Mouse (Mus musculus): ENCODE data around the gene Pde9a. TPM values are rescaled to one million over a fixed set of nuclear protein-coding genes. Genes with fewer than 3 reads are reported as not detected.

Pde9a gene
- polyA plus RNA-seq, 1 experiment: 0.14 TPM

- H3K36me3 ChIP-seq (ENCODE audit: control insufficient read depth, insufficient read depth): no peaks in the 10 kb centered on the region
- no peak overlapping the region for H3ac ChIP-seq (ENCODE audit: control insufficient read depth, insufficient read length)
- no peak overlapping the region for H3K4me2 ChIP-seq (ENCODE audit: low read depth)
- TF ChIP-seq MAX (IDR thresholded peaks at IDR 0.05; ENCODE audit: low read depth) (no peak), MYOG (IDR thresholded peaks at IDR 0.05; ENCODE audit: control insufficient read depth in 1 of 3, insufficient read depth in 1 of 3, insufficient read length in 2 of 3, low read depth in 2 of 3) (no peak), SRF (IDR thresholded peaks at IDR 0.05; ENCODE audit: control insufficient read depth, insufficient read length, low read depth) (no peak), POLR2A (IDR thresholded peaks at IDR 0.05; ENCODE audit: insufficient read length, low read depth) (no peak), POLR2AphosphoS2 (IDR thresholded peaks at IDR 0.05; ENCODE audit: insufficient read length, low read depth) (no peak), CEBPB (IDR thresholded peaks at IDR 0.05; ENCODE audit: insufficient read depth, poor library complexity, severe bottlenecking) (no peak), TCF12 (IDR thresholded peaks at IDR 0.05; ENCODE audit: insufficient read depth, poor library complexity, severe bottlenecking) (no peak), TCF3 (IDR thresholded peaks at IDR 0.05; ENCODE audit: insufficient read length, low read depth) (no peak), MYOD1 (IDR thresholded peaks at IDR 0.05; ENCODE audit: control insufficient read depth in 1 of 3, insufficient read length in 2 of 3, low read depth in 2 of 3) (no peak), E2F4 (IDR thresholded peaks at IDR 0.05; ENCODE audit: insufficient read depth) (no peak), REST (IDR thresholded peaks at IDR 0.05; ENCODE audit: insufficient read depth, insufficient read length) (no peak), USF1 (IDR thresholded peaks at IDR 0.05; ENCODE audit: low read depth) (no peak)
- H3K27me3 ChIP-seq (ENCODE audit: control insufficient read depth, insufficient read depth, insufficient read length): peaks cover 25% of the 10 kb centered on the region
- H3K79me2 ChIP-seq (ENCODE audit: control insufficient read depth, insufficient read depth): no peaks in the 10 kb centered on the region
- H3K4me3 ChIP-seq: no peak overlapping the region
Observed at GRCm38 (mm10) chr17:31479108-31479844, 93.3 kb downstream of the Pde9a start.

DNA sequence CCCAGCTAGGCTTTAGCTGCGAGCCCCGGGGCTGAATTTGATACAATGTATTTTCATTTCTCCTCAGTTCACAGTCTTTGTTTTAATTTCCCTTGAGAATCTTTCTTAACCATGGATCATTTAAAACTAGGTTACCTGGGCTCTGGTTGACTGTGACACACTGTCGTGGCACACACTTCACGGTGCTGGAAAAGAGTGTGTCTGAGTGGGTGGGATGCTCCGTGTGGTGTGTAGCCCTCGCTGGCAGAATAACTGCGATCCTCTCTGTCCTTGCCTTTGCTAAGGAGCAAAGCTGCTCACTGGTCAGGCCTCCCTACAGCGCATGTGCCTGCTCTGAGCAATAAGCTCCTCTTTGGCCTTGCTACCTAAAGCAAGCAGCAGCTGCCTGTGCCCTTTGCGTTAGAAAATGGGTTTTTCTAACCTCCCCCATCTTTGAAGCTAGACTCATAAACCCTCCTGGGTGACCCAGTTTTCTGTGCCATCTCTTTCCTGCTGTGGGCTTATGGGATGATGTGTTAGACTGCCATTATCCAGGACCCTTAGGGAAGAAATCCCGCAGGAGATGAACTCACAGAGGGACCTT is 100.7 kb downstream of the Pde9a start:
- Histone ChIP-seq H3K4me3 (no peak overlapping the region), H3K4me2 (ENCODE audit: low read depth) (no peak overlapping the region), H3K79me2 (ENCODE audit: control insufficient read depth, insufficient read depth) (no peaks in the 10 kb centered on the region), H3K27me3 (ENCODE audit: control insufficient read depth, insufficient read depth, insufficient read length) (peaks cover 22% of the 10 kb centered on the region), H3ac (ENCODE audit: control insufficient read depth, insufficient read length) (no peak overlapping the region), H3K36me3 (ENCODE audit: control insufficient read depth, insufficient read depth) (no peaks in the 10 kb centered on the region)
- TF ChIP-seq TCF12 (IDR thresholded peaks at IDR 0.05; ENCODE audit: insufficient read depth, poor library complexity, severe bottlenecking) (no peak), CEBPB (IDR thresholded peaks at IDR 0.05; ENCODE audit: insufficient read depth, poor library complexity, severe bottlenecking) (no peak), TCF3 (IDR thresholded peaks at IDR 0.05; ENCODE audit: insufficient read length, low read depth) (no peak), POLR2AphosphoS2 (IDR thresholded peaks at IDR 0.05; ENCODE audit: insufficient read length, low read depth) (no peak), POLR2A (IDR thresholded peaks at IDR 0.05; ENCODE audit: insufficient read length, low read depth) (no peak), REST (IDR thresholded peaks at IDR 0.05; ENCODE audit: insufficient read depth, insufficient read length) (no peak), E2F4 (IDR thresholded peaks at IDR 0.05; ENCODE audit: insufficient read depth) (no peak), SRF (IDR thresholded peaks at IDR 0.05; ENCODE audit: control insufficient read depth, insufficient read length, low read depth) (no peak), USF1 (IDR thresholded peaks at IDR 0.05; ENCODE audit: low read depth) (no peak), MYOD1 (IDR thresholded peaks at IDR 0.05; ENCODE audit: control insufficient read depth in 1 of 3, insufficient read length in 2 of 3, low read depth in 2 of 3) (no peak), MYOG (IDR thresholded peaks at IDR 0.05; ENCODE audit: control insufficient read depth in 1 of 3, insufficient read depth in 1 of 3, insufficient read length in 2 of 3, low read depth in 2 of 3) (no peak), MAX (IDR thresholded peaks at IDR 0.05; ENCODE audit: low read depth) (no peak)

GRCm38 (mm10) chr17:31487433-31488060 is 101.5 kb downstream of the Pde9a start:
- Histone ChIP-seq H3K4me2 (ENCODE audit: low read depth) (no peak overlapping the region), H3K27me3 (ENCODE audit: control insufficient read depth, insufficient read depth, insufficient read length) (peaks cover 22% of the 10 kb centered on the region), H3K4me3 (no peak overlapping the region), H3ac (ENCODE audit: control insufficient read depth, insufficient read length) (no peak overlapping the region), H3K79me2 (ENCODE audit: control insufficient read depth, insufficient read depth) (no peaks in the 10 kb centered on the region), H3K36me3 (ENCODE audit: control insufficient read depth, insufficient read depth) (no peaks in the 10 kb centered on the region)
- TF ChIP-seq CEBPB (IDR thresholded peaks at IDR 0.05; ENCODE audit: insufficient read depth, poor library complexity, severe bottlenecking): no peak
- no peak for TF ChIP-seq TCF12 (IDR thresholded peaks at IDR 0.05; ENCODE audit: insufficient read depth, poor library complexity, severe bottlenecking)
- TF ChIP-seq SRF (IDR thresholded peaks at IDR 0.05; ENCODE audit: control insufficient read depth, insufficient read length, low read depth): no peak
- TF ChIP-seq REST (IDR thresholded peaks at IDR 0.05; ENCODE audit: insufficient read depth, insufficient read length): no peak
- no peak for TF ChIP-seq E2F4 (IDR thresholded peaks at IDR 0.05; ENCODE audit: insufficient read depth)
- no peak for TF ChIP-seq MYOG (IDR thresholded peaks at IDR 0.05; ENCODE audit: control insufficient read depth in 1 of 3, insufficient read depth in 1 of 3, insufficient read length in 2 of 3, low read depth in 2 of 3)
- no peak for TF ChIP-seq POLR2AphosphoS2 (IDR thresholded peaks at IDR 0.05; ENCODE audit: insufficient read length, low read depth)
- TF ChIP-seq TCF3 (IDR thresholded peaks at IDR 0.05; ENCODE audit: insufficient read length, low read depth): no peak
- no peak for TF ChIP-seq MAX (IDR thresholded peaks at IDR 0.05; ENCODE audit: low read depth)
- no peak for TF ChIP-seq POLR2A (IDR thresholded peaks at IDR 0.05; ENCODE audit: insufficient read length, low read depth)
- no peak for TF ChIP-seq MYOD1 (IDR thresholded peaks at IDR 0.05; ENCODE audit: control insufficient read depth in 1 of 3, insufficient read length in 2 of 3, low read depth in 2 of 3)
- no peak for TF ChIP-seq USF1 (IDR thresholded peaks at IDR 0.05; ENCODE audit: low read depth)

DNA sequence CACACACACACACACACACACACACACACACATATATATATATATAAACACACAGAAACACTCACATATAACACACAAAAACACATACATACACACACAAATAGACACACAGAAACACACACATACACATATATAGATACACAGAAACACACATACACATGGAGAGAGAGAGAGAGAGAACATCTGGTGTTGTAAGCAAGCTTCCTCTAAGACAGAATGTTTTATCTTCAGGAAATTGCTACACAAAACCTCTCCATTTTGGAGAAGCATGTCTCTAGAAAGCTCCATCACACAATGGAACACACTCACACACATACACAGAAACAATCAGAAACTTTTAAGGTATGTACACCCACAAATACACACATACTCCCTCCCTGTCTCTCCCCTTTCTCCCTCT is 105.3 kb downstream of the Pde9a start:
- peaks cover 22% of the 10 kb centered on the region for H3K27me3 ChIP-seq (ENCODE audit: control insufficient read depth, insufficient read depth, insufficient read length)
- H3K36me3 ChIP-seq (ENCODE audit: control insufficient read depth, insufficient read depth): peaks cover 8% of the 10 kb centered on the region
- no peak overlapping the region for H3K4me3 ChIP-seq
- H3K4me2 ChIP-seq (ENCODE audit: low read depth): no peak overlapping the region
- no peaks in the 10 kb centered on the region for H3K79me2 ChIP-seq (ENCODE audit: control insufficient read depth, insufficient read depth)
- TF ChIP-seq POLR2AphosphoS2 (IDR thresholded peaks at IDR 0.05; ENCODE audit: insufficient read length, low read depth) (no peak), TCF3 (IDR thresholded peaks at IDR 0.05; ENCODE audit: insufficient read length, low read depth) (no peak), CEBPB (IDR thresholded peaks at IDR 0.05; ENCODE audit: insufficient read depth, poor library complexity, severe bottlenecking) (no peak), MAX (IDR thresholded peaks at IDR 0.05; ENCODE audit: low read depth) (no peak), TCF12 (IDR thresholded peaks at IDR 0.05; ENCODE audit: insufficient read depth, poor library complexity, severe bottlenecking) (no peak), REST (IDR thresholded peaks at IDR 0.05; ENCODE audit: insufficient read depth, insufficient read length) (no peak), E2F4 (IDR thresholded peaks at IDR 0.05; ENCODE audit: insufficient read depth) (no peak), MYOG (IDR thresholded peaks at IDR 0.05; ENCODE audit: control insufficient read depth in 1 of 3, insufficient read depth in 1 of 3, insufficient read length in 2 of 3, low read depth in 2 of 3) (no peak), POLR2A (IDR thresholded peaks at IDR 0.05; ENCODE audit: insufficient read length, low read depth) (no peak), MYOD1 (IDR thresholded peaks at IDR 0.05; ENCODE audit: control insufficient read depth in 1 of 3, insufficient read length in 2 of 3, low read depth in 2 of 3) (no peak), USF1 (IDR thresholded peaks at IDR 0.05; ENCODE audit: low read depth) (no peak), SRF (IDR thresholded peaks at IDR 0.05; ENCODE audit: control insufficient read depth, insufficient read length, low read depth) (no peak)
- no peak overlapping the region for H3ac ChIP-seq (ENCODE audit: control insufficient read depth, insufficient read length)

Data from myocyte (in vitro differentiated cells).